8 mouse cellular contexts compared by ENCODE assay signal in genomic region chr2:122739023-122739422, GRCm38 (mm10). TPM values are rescaled to one million over a fixed set of nuclear protein-coding genes. Genes with fewer than 3 reads are reported as not detected.
DNase-seq lines count a peak whose midpoint lies in the region; ATAC-seq lines count a peak whose summit lies in the region.

No protein-coding gene starts in this region.

- no peaks in the 10 kb centered on the region for H3K9me3 ChIP-seq in kidney, embryonic 15.5 days (replicated peaks)
- no peaks in the 10 kb centered on the region for H3K9me3 ChIP-seq in heart, embryonic 16.5 days (replicated peaks; ENCODE audit: control insufficient read depth, low read length)
- H3K9me3 ChIP-seq in midbrain, embryonic 11.5 days (ENCODE audit: control insufficient read depth, low read length) = no peaks in the 10 kb centered on the region

- peaks cover 21% of the 10 kb centered on the region for H3K27me3 ChIP-seq in kidney, embryonic 15.5 days
- H3K27me3 ChIP-seq in heart, embryonic 16.5 days (ENCODE audit: control insufficient read depth, insufficient read depth, low read length) = peaks cover 9% of the 10 kb centered on the region
- H3K27me3 ChIP-seq in midbrain, embryonic 11.5 days (ENCODE audit: control insufficient read depth, insufficient read depth, low read length) = no peaks in the 10 kb centered on the region

- H3K4me3 ChIP-seq in kidney, embryonic 15.5 days (replicated peaks) = peak overlapping the region; percentile 94
- peak overlapping the region; percentile 66 for H3K4me3 ChIP-seq in heart, embryonic 16.5 days (ENCODE audit: low read length)
- peak overlapping the region; percentile 81 for H3K4me3 ChIP-seq in midbrain, embryonic 11.5 days (ENCODE audit: low read depth, low read length)

- WGBS in kidney, embryonic 15.5 days = 26% methylated on average over 7 of the region's 7 CpGs
- 20% methylated on average over 7 of the region's 7 CpGs for WGBS in heart, embryonic 16.5 days
- WGBS in midbrain, embryonic 11.5 days = 40% methylated on average over 7 of the region's 7 CpGs

- peak overlapping the region; percentile 64 for H3K4me2 ChIP-seq in kidney, embryonic 15.5 days
- peak overlapping the region; percentile 82 for H3K4me2 ChIP-seq in heart, embryonic 16.5 days (ENCODE audit: low read depth, low read length)
- H3K4me2 ChIP-seq in midbrain, embryonic 11.5 days = peak overlapping the region; percentile 77

- DNase-seq in kidney, adult 11 months = no peak
- peak; percentile 13 for DNase-seq in MN1 (ENCODE audit: low spot score)
- no peak for DNase-seq in midbrain, embryonic 11.5 days (ENCODE audit: low spot score, missing footprints)
- DNase-seq in right cerebral cortex, postnatal 14 days = no peak
- DNase-seq in cerebellum, adult 9-11 months = no peak
- DNase-seq in left cerebral cortex, adult 18-20 months (ENCODE audit: low spot score in 2 of 2) = no peak

- H3K4me1 ChIP-seq in kidney, embryonic 15.5 days = peaks cover 9% of the 10 kb centered on the region
- peaks cover 9% of the 10 kb centered on the region for H3K4me1 ChIP-seq in heart, embryonic 16.5 days (ENCODE audit: control insufficient read depth, insufficient read depth, low read length)
- H3K4me1 ChIP-seq in midbrain, embryonic 11.5 days (ENCODE audit: control insufficient read depth, insufficient read depth, low read length) = peaks cover 4% of the 10 kb centered on the region; the same call in 1 of the 2 replicates

- H3K27ac ChIP-seq in kidney, embryonic 15.5 days = peak overlapping the region; percentile 94; the same call in 1 of the 2 replicates
- peak overlapping the region; percentile 74 for H3K27ac ChIP-seq in heart, embryonic 16.5 days (ENCODE audit: low read length)
- 0 out of 2 replicates have a peak overlapping the region, but pooled peaks have one; percentile 78 for H3K27ac ChIP-seq in midbrain, embryonic 11.5 days (ENCODE audit: low read depth, low read length)

- H3K9ac ChIP-seq in kidney, embryonic 15.5 days = peak overlapping the region; percentile 96
- H3K9ac ChIP-seq in heart, embryonic 16.5 days (ENCODE audit: low read length) = peak overlapping the region; percentile 85
- H3K9ac ChIP-seq in midbrain, embryonic 11.5 days (ENCODE audit: low read length) = peak overlapping the region; percentile 94

- H3K36me3 ChIP-seq in kidney, embryonic 15.5 days = peaks cover 11% of the 10 kb centered on the region
- H3K36me3 ChIP-seq in heart, embryonic 16.5 days (ENCODE audit: control insufficient read depth, insufficient read depth) = 0 out of 2 replicates have a peak, but pooled peaks cover 5% of the 10 kb centered on the region
- H3K36me3 ChIP-seq in midbrain, embryonic 11.5 days (ENCODE audit: control insufficient read depth, insufficient read depth, low read length) = no peaks in the 10 kb centered on the region; the same call in 1 of the 2 replicates

- ATAC-seq in kidney, embryonic 15.5 days (replicated peaks; ENCODE audit: low FRiP score) = no peak
- ATAC-seq in heart, embryonic 16.5 days (replicated peaks; ENCODE audit: extremely low read depth, insufficient read depth, low FRiP score) = no peak
- ATAC-seq in midbrain, embryonic 11.5 days (ENCODE audit: low FRiP score) = no peak

RNA-seq across cellular contexts. Expression of gene Bloc1s6, which starts 0.7 kb away (rescaled TPM):
- 50.0 and 54.0 TPM in 2 replicates for polyA plus RNA-seq in kidney, embryonic 15.5 days (2015; fragmentation: Nextera tagmentation; extraction: Ambion mirVana)
- 36.0 and 36.9 TPM in 2 replicates for polyA plus RNA-seq in heart, embryonic 16.5 days (2015; fragmentation: Nextera tagmentation; extraction: Ambion mirVana)
- polyA plus RNA-seq in midbrain, embryonic 11.5 days (2014; fragmentation: Nextera tagmentation; extraction: Ambion mirVana) = 78.1 and 78.8 TPM in 2 replicates
- total RNA-seq in left cerebral cortex, adult 18-20 months (2021) = 10 to 100 TPM; 26.8 to 30.6 TPM

RNA-seq across cellular contexts. Expression of gene Sqor, which starts 26.0 kb away (rescaled TPM):
- 13.0 and 14.9 TPM in 2 replicates for polyA plus RNA-seq in kidney, embryonic 15.5 days (2015; fragmentation: Nextera tagmentation; extraction: Ambion mirVana)
- polyA plus RNA-seq in heart, embryonic 16.5 days (2015; fragmentation: Nextera tagmentation; extraction: Ambion mirVana) = 6.7 and 7.7 TPM in 2 replicates
- 2.9 and 4.6 TPM in 2 replicates for polyA plus RNA-seq in midbrain, embryonic 11.5 days (2014; fragmentation: Nextera tagmentation; extraction: Ambion mirVana)
- total RNA-seq in left cerebral cortex, adult 18-20 months (2021) = 1 to 10 TPM; 6.3 to 7.3 TPM

RNA-seq across cellular contexts. Expression of gene Slc30a4, which starts 36.6 kb away (rescaled TPM):
- polyA plus RNA-seq in kidney, embryonic 15.5 days (2015; fragmentation: Nextera tagmentation; extraction: Ambion mirVana) = 6.9 TPM in 2 replicates
- 4.6 and 4.7 TPM in 2 replicates for polyA plus RNA-seq in heart, embryonic 16.5 days (2015; fragmentation: Nextera tagmentation; extraction: Ambion mirVana)
- 7.5 and 7.7 TPM in 2 replicates for polyA plus RNA-seq in midbrain, embryonic 11.5 days (2014; fragmentation: Nextera tagmentation; extraction: Ambion mirVana)
- total RNA-seq in left cerebral cortex, adult 18-20 months (2021) = 10 to 100 TPM; 49.1 to 50.6 TPM
